Mouse (Mus musculus) layer of hippocampus, postnatal 36 days (tissue): ENCODE data around the gene Tspyl4. TPM values are rescaled to one million over a fixed set of nuclear protein-coding genes. Genes with fewer than 3 reads are reported as not detected.

Experiments used
- DNase-seq, 2 experiments: peaks; one replicate each; pipeline ENCODE4 v3.0.0; 2022
- total RNA-seq, 2 experiments: library from RNA; stranded (reverse); gene quantifications; 2 replicates each; pipeline ENCODE4 v1.2.3; 2021

Gene Tspyl4
- total RNA-seq, 2 experiments from 2014 or later, result 346 to 384 TPM

DNA sequence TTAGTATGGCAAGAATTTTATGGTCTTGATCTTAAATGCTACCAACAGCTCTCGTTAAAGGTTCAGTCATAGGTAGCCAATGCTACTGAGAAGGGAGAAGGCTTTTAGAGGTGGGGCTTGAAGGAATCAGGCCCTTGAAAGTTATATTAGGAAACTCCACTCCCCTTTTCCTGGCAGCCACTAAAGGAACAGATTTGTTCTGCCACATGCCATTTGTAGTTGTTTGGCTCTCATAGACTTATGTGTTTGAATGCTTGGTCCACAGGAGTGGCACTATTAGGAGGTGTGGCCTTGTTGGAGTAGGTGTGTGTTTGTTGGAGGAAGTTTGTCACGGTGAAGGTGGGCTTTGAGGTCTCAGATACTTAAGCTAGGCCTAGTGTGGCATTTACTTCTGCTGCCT, 23.6 kb downstream of the Tspyl4 start:
- no peak for DNase-seq

DNA sequence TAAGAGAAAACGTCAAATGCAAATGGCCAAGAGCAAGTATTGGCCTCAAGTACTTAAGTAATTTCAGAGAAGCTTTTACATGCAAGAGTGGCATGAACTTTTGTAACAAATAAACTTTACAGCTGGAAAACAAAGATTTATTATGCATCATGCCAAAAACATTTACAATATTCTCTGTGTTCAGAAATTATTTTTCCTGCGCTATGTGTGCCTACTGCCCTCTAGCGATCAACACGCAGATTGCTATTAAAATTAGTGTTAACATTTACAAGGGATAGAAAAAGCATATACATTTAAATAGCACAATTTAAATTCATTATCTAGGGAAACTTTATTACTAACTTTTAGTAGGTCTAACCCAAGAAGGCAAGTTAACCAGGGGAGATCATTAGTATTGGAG, 29.5 kb downstream of the Tspyl4 start:
- no peak for DNase-seq

DNA sequence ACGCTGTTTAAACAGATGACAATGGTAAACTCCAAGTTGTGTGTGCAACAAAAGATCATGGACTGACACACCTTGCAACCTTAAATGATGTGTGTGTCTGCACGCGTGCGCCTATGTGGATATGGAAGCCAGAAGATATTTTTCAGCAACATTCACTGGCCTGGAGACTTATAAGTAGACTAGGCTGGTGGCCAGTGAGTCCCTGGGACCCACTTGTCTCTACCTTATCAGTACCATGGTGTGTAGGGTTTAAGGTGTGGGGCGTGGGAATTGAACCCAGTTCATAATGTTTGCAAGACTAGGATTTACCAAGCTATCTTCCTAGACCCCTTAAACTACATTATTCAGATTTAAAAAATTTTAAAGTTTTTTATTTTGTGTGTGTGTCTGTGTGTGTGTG, 29.9 kb downstream of the Tspyl4 start:
- DNase-seq, result no peak

DNA sequence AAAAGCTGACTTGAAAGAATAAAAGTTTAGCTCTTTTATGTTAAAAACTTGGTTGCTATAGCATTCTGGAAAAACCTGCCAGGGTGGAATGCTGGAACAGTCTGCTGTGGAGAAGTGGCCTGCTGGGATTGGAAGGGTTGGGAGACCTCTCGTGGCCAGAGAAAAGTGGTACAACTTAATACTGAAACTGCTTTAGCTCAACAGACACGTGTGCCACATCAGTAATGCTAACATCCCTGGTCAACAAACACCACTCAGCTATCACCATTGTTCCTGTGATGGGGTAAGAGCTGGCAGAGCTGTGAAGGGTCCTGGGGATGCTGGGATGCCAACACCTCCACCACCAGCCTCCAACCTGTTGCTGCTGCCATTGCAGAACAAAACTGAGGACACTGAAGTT, 31.1 kb downstream of the Tspyl4 start:
- DNase-seq, result peak; percentile 24

DNA sequence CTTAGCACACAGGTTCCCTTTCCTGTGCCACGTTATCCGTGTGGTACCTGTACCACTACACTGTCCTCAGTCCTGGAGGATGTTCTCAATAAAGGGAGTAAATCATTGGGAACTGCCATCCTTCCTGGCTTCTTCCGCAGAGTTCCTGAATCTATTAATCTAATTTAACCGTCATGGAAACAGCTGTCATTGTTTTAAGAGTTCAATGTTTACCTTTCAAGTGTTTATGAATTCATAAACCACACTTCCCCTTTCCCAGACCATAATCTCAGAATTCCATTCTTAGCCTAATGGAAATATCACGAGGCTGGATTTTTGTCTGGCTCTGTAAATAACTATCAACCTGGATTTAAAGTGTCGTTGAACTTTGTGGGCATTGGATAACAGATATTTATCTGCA, 43.8 kb downstream of the Tspyl4 start:
- DNase-seq, result no peak

DNA sequence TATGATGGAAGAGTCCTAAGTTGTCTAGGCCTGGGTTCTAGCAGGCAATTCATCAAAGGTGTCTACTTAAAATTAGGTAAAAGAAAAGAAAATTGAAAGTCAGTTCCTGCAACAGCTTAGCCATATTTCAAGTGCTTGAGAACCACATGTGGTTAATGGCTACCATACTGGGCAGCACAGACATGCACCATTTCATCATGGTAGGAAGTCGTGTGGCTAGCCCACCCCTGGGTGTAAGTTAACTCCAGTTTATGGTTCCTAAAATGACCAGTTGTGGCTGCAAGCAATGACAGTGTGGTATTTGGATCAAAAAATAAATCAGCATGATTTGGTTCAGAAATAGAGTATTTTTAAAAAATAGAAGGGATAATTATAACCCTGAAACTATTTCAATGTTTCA, 44.6 kb downstream of the Tspyl4 start:
- DNase-seq, result no peak

Other genes with a start within 250 kb of the Tspyl4 start
- 1 to 10 TPM; 3.4 to 4.3 TPM for gene Calhm5, start 200.9 kb upstream of the Tspyl4 start, total RNA-seq
- gene Calhm6, start 169.5 kb upstream of the Tspyl4 start, total RNA-seq, result not detected
- 1 to 10 TPM; 7.8 TPM for gene Dse, start 89.7 kb upstream of the Tspyl4 start, total RNA-seq
- gene Tspyl1, start 15.3 kb upstream of the Tspyl4 start, total RNA-seq, result 100 to 1,000 TPM; 151 to 170 TPM
- not detected for gene Col10a1, start 92.5 kb downstream of the Tspyl4 start, total RNA-seq
- gene Nt5dc1, start 121.1 kb downstream of the Tspyl4 start, total RNA-seq, result 1 to 10 TPM; 3.6 to 3.8 TPM
- gene Frk, start 186.0 kb downstream of the Tspyl4 start, total RNA-seq, result under 1 TPM; 0.20 to 0.30 TPM